In the genomic region with DNA sequence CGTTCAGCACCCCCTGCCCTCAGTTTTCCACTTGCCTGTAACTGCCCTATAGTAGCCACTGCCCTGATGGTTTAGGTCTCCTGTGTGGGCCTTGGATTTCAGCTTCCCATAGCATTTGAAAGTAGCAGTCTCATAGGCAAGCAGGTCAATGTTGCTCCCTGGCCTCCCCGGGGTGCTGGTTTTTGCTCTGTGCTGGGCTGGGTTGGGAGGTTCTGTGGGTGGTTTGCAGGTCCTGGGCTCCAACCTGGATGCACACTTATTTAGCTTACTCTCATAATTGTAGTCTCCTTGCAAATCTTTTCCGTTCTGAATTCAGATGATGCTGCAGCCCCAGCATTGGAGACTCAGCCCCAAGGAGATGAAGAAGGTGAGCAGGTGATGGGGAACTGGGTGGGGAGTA, we compare ENCODE assay signal across 16 mouse cellular contexts.
"Had no signal": no experiment of that assay in that cellular context is flagged by ENCODE, and none has a peak within 500 bp of the region (broad histone marks: within the 10 kb centered on the region; RNA-seq: fewer than 3 reads in every experiment).

No protein-coding gene starts in this region.

- H3K9ac ChIP-seq: neural tube, embryonic 13.5 days; neural tube, embryonic 15.5 days; stomach, embryonic 15.5 days had no signal

- H3K27me3 ChIP-seq: neural tube, embryonic 13.5 days; neural tube, embryonic 15.5 days; stomach, embryonic 15.5 days had no signal

- H3K36me3 ChIP-seq: neural tube, embryonic 13.5 days; neural tube, embryonic 15.5 days; stomach, embryonic 15.5 days had no signal

- H3K9me3 ChIP-seq: neural tube, embryonic 13.5 days; neural tube, embryonic 15.5 days; stomach, embryonic 15.5 days had no signal

- H3K4me2 ChIP-seq: neural tube, embryonic 13.5 days; neural tube, embryonic 15.5 days; stomach, embryonic 15.5 days had no signal

- H3K27ac ChIP-seq: neural tube, embryonic 13.5 days; neural tube, embryonic 15.5 days; stomach, embryonic 15.5 days; stomach, postnatal 0 days had no signal

- DNase-seq: retina, postnatal 1 day; right cerebral cortex, adult 18-20 months; right cerebral cortex, postnatal 14 days; right cerebral cortex, postnatal 25 days; right cerebral cortex, postnatal 4 days; spleen, adult 18-20 months; thymus, adult 18-20 months; thymus, adult 2 months; thymus, postnatal 14 days; thymus, postnatal 25 days; thymus, postnatal 36 days; thymus, postnatal 4 days had no signal

- H3K4me3 ChIP-seq: neural tube, embryonic 13.5 days; neural tube, embryonic 15.5 days; stomach, embryonic 15.5 days had no signal

- H3K4me1 ChIP-seq: neural tube, embryonic 13.5 days; stomach, embryonic 15.5 days had no signal
